Mouse (Mus musculus) megakaryocyte, embryonic 14.5 days (primary cell): Measurements from ENCODE around the gene Lypd8. TPM values are rescaled to one million over a fixed set of nuclear protein-coding genes. Genes with fewer than 3 reads are reported as not detected.
"Not testable (repeated sequence)": the region's sequence is repeated elsewhere in the genome, so short reads cannot be mapped to it uniquely, and the experiment has no call there.

Experiments used
- H3K27me3 ChIP-seq: replicated peaks from 2 replicates; pipeline ENCODE3; 2012; ENCODE audit warnings: inconsistent platforms
- H3K36me3 ChIP-seq: replicated peaks from 2 replicates; pipeline ENCODE3; 2012; ENCODE audit warnings: low read length, inconsistent platforms, mixed read lengths
- H3K4me1 ChIP-seq: 2 replicates; pipeline ENCODE4 v1.6.1; 2012; ENCODE audit warnings: inconsistent platforms
- H3K4me3 ChIP-seq: replicated peaks from 2 replicates; pipeline ENCODE3; 2012; ENCODE audit warnings: moderate library complexity, mild to moderate bottlenecking, inconsistent platforms
- H3K9me3 ChIP-seq: 2 replicates; pipeline ENCODE4 v1.6.1; 2012; ENCODE audit warnings: inconsistent platforms
- FLI1 ChIP-seq: IDR thresholded peaks from 2 replicates; pipeline ENCODE4 v1.6.1; 2012; ENCODE audit warnings: low read length, inconsistent platforms, mixed read lengths
- GATA1 ChIP-seq: IDR thresholded peaks from 3 replicates; pipeline ENCODE4 v1.6.1; 2012; ENCODE audit warnings: mixed read lengths, low read length, inconsistent platforms, borderline replicate concordance
- polyA plus RNA-seq: library from polyadenylated mRNA; stranded (reverse); fragments of >175 nt; gene quantifications from 2 replicates; pipeline ENCODE4 v1.2.3, GENCODE M21; 2012; ENCODE audit warnings: low replicate concordance; ENCODE audit not compliant: insufficient read depth

Lypd8 gene
- polyA plus RNA-seq, 1 experiment: not detected

GRCm38 (mm10) chr11:58352681-58353548 is 25.9 kb upstream of the Lypd8 start:
- Histone ChIP-seq H3K36me3 (peaks cover 18% of the 10 kb centered on the region), H3K4me3 (no peak overlapping the region), H3K9me3 (peaks cover 14% of the 10 kb centered on the region), H3K4me1 (no peaks in the 10 kb centered on the region), H3K27me3 (peaks cover 2% of the 10 kb centered on the region)
- TF ChIP-seq FLI1: no peak

- Histone ChIP-seq H3K9me3 (peaks cover 14% of the 10 kb centered on the region), H3K36me3 (peaks cover 13% of the 10 kb centered on the region), H3K4me3 (no peak overlapping the region), H3K4me1 (no peaks in the 10 kb centered on the region), H3K27me3 (peaks cover 2% of the 10 kb centered on the region)
- no peak for TF ChIP-seq GATA1
Measured at GRCm38 (mm10) chr11:58353709-58354108, 25.1 kb upstream of the Lypd8 start.

- Histone ChIP-seq H3K27me3 (peaks cover 2% of the 10 kb centered on the region), H3K36me3 (peaks cover 6% of the 10 kb centered on the region), H3K9me3 (peaks cover 14% of the 10 kb centered on the region), H3K4me3 (no peak overlapping the region), H3K4me1 (no peaks in the 10 kb centered on the region)
- TF ChIP-seq GATA1 (no peak), FLI1 (no peak)
Measured at GRCm38 (mm10) chr11:58354476-58354875, 24.4 kb upstream of the Lypd8 start.

- Histone ChIP-seq H3K4me1 (no peaks in the 10 kb centered on the region), H3K36me3 (peaks cover 3% of the 10 kb centered on the region), H3K27me3 (peaks cover 2% of the 10 kb centered on the region), H3K4me3 (no peak overlapping the region), H3K9me3 (peaks cover 14% of the 10 kb centered on the region)
- TF ChIP-seq FLI1 (no peak), GATA1 (no peak)
Measured at GRCm38 (mm10) chr11:58354927-58355326, 23.9 kb upstream of the Lypd8 start.

- peaks cover 6% of the 10 kb centered on the region for H3K27me3 ChIP-seq
- no peak overlapping the region for H3K4me3 ChIP-seq
- peaks cover 10% of the 10 kb centered on the region; the same call in 1 of the 2 replicates for H3K9me3 ChIP-seq
- TF ChIP-seq FLI1 (no peak), GATA1 (no peak)
- H3K4me1 ChIP-seq: no peaks in the 10 kb centered on the region
- H3K36me3 ChIP-seq: no peaks in the 10 kb centered on the region
Measured at GRCm38 (mm10) chr11:58357042-58357441, 21.8 kb upstream of the Lypd8 start.

GRCm38 (mm10) chr11:58357844-58358534 is 20.9 kb upstream of the Lypd8 start:
- Histone ChIP-seq H3K9me3 (peaks cover 3% of the 10 kb centered on the region; the same call in 1 of the 2 replicates), H3K4me3 (no peak overlapping the region), H3K4me1 (no peaks in the 10 kb centered on the region), H3K36me3 (no peaks in the 10 kb centered on the region), H3K27me3 (peaks cover 7% of the 10 kb centered on the region)
- TF ChIP-seq FLI1: no peak
- no peak for TF ChIP-seq GATA1

- not testable (repeated sequence) for H3K36me3 ChIP-seq, H3K27me3 ChIP-seq, H3K4me1 ChIP-seq, H3K4me3 ChIP-seq, H3K9me3 ChIP-seq
Measured at GRCm38 (mm10) chr11:58362562-58362961, 16.3 kb upstream of the Lypd8 start.

- Histone ChIP-seq H3K4me1 (no peaks in the 10 kb centered on the region), H3K9me3 (no peaks in the 10 kb centered on the region), H3K36me3 (no peaks in the 10 kb centered on the region), H3K27me3 (peaks cover 8% of the 10 kb centered on the region), H3K4me3 (no peak overlapping the region)
- TF ChIP-seq GATA1: no peak
Measured at GRCm38 (mm10) chr11:58364454-58364853, 14.4 kb upstream of the Lypd8 start.

GRCm38 (mm10) chr11:58366191-58366590 is 12.7 kb upstream of the Lypd8 start:
- not testable (repeated sequence) for H3K4me3 ChIP-seq, H3K9me3 ChIP-seq, H3K27me3 ChIP-seq, H3K36me3 ChIP-seq, H3K4me1 ChIP-seq

GRCm38 (mm10) chr11:58377273-58377672 is 1.6 kb upstream of the Lypd8 start:
- Histone ChIP-seq H3K4me1 (no peaks in the 10 kb centered on the region), H3K36me3 (no peaks in the 10 kb centered on the region), H3K9me3 (no peaks in the 10 kb centered on the region), H3K27me3 (peaks cover 17% of the 10 kb centered on the region), H3K4me3 (no peak overlapping the region)
- TF ChIP-seq FLI1 (no peak), GATA1 (no peak)
